Mouse (Mus musculus) ES-Bruce4 (cell line): ENCODE measurements around the gene AC134908.4.

Experiments
- CTCF ChIP-seq: IDR thresholded peaks from one replicate; pipeline ENCODE4 v1.8.1; 2011; ENCODE audit warnings: low read depth, low read length
- EP300 ChIP-seq: IDR thresholded peaks from 2 replicates; pipeline ENCODE4 v1.6.1; 2011; ENCODE audit warnings: low read depth, low read length; ENCODE audit not compliant: insufficient read depth
- POLR2A ChIP-seq: IDR thresholded peaks from one replicate; pipeline ENCODE4 v1.8.1; 2011; ENCODE audit warnings: low read length; ENCODE audit not compliant: insufficient read depth

GRCm38 (mm10) chr17:25837533-25837932, 42.1 kb upstream of the AC134908.4 start:
- TF ChIP-seq CTCF (no peak), POLR2A (no peak), EP300 (no peak)
